Mouse (Mus musculus) hindbrain, postnatal 0 days (tissue): ENCODE results near the gene Bfsp2. TPM values are rescaled to one million over a fixed set of nuclear protein-coding genes. Genes with fewer than 3 reads are reported as not detected.

Experiments used
- ATAC-seq: fragments of 200-750 bp; cut with Nextera tagmentation; 2 replicates; pipeline ENCODE4 v1.8.0; 2017; ENCODE audit warnings: mild to moderate bottlenecking, moderate TSS enrichment, moderate library complexity
- DNase-seq: peaks from one replicate; pipeline ENCODE4 v3.0.0-alpha.2; 2015; ENCODE audit warnings: low spot score
- H3K27ac ChIP-seq: fragments of 300-500 bp; sonication (generic); 2 replicates; pipeline ENCODE4 v1.5.1; 2014; ENCODE audit warnings: mild to moderate bottlenecking
- H3K27me3 ChIP-seq: fragments of 300-500 bp; sonication (generic); 2 replicates; pipeline ENCODE4 v1.6.1; 2014; ENCODE audit warnings: low read length, mixed read lengths; ENCODE audit not compliant: insufficient read depth
- H3K36me3 ChIP-seq: fragments of 300-500 bp; sonication (generic); 2 replicates; pipeline ENCODE4 v1.6.1; 2014; ENCODE audit warnings: low read length, mixed read lengths; ENCODE audit not compliant: insufficient read depth
- H3K4me1 ChIP-seq: fragments of 300-500 bp; sonication (generic); 2 replicates; pipeline ENCODE4 v1.6.1; 2014; ENCODE audit warnings: antibody characterized with exemption, low read length, mixed read lengths; ENCODE audit not compliant: insufficient read depth
- H3K4me2 ChIP-seq: fragments of 300-500 bp; sonication (generic); 2 replicates; pipeline ENCODE4 v1.6.1; 2014; ENCODE audit warnings: low read depth, mild to moderate bottlenecking, low read length, moderate library complexity, mixed read lengths
- H3K4me3 ChIP-seq: fragments of 300-500 bp; sonication (generic); 2 replicates; pipeline ENCODE4 v1.5.1; 2014; ENCODE audit warnings: low read length
- H3K9ac ChIP-seq: fragments of 300-500 bp; sonication (generic); replicated peaks from 2 replicates; pipeline ENCODE4 v1.6.1; 2014; ENCODE audit warnings: mild to moderate bottlenecking, low read length, moderate library complexity, mixed read lengths
- H3K9me3 ChIP-seq: fragments of 300-500 bp; sonication (generic); 2 replicates; pipeline ENCODE4 v1.6.1; 2016; ENCODE audit warnings: low read length, mixed read lengths
- CTCF ChIP-seq: IDR thresholded peaks from 2 replicates; pipeline ENCODE4 v1.5.1; 2016; ENCODE audit warnings: antibody characterized with exemption, control low read depth, low read depth
- WGBS: fragments of 180-500 bp; shearing (Covaris S2); extraction: QIAGEN DNeasy Blood & Tissue Kit; methylation state at CpG from one replicate; pipeline ENCODE4 v1.1.7; 2014; 5-methylcytosine and 5-hydroxymethylcytosine counted together
- polyA plus RNA-seq: library from polyadenylated mRNA; unstranded; fragments of >200 nt; fragmentation: Nextera tagmentation; extraction: Ambion mirVana; gene quantifications from 2 replicates; pipeline ENCODE4 v1.2.1, GENCODE M21; 2015
- total RNA-seq: library from RNA; depleted of rRNA; stranded (reverse); fragments of >200 nt; gene quantifications from 2 replicates; pipeline ENCODE4 v1.2.3, GENCODE M21; 2014; rRNA removed

Bfsp2 gene
- total RNA-seq = 1.8 and 4.2 TPM in 2 replicates
- 7.7 and 8.7 TPM in 2 replicates for polyA plus RNA-seq

GRCm38 (mm10) chr9:103480044-103480576, at the start of gene Bfsp2:
Gene Bfsp2 (minus strand): TSS chr9:103480420.
- ATAC-seq (peak; percentile 77), DNase-seq (peak; percentile 55)
- Histone ChIP-seq H3K4me2 (no peak within 1 kb of the TSS), H3K4me1 (no peaks in the 10 kb centered on the region), H3K36me3 (no peaks in the 10 kb centered on the region), H3K27ac (no peak within 1 kb of the TSS), H3K27me3 (no peaks in the 10 kb centered on the region), H3K4me3 (no peak within 1 kb of the TSS), H3K9ac (no peak within 1 kb of the TSS), H3K9me3 (no peaks in the 10 kb centered on the region)
- TF ChIP-seq CTCF = no peak
- WGBS = 61% methylated on average over 9 of the region's 9 CpGs

GRCm38 (mm10) chr9:103525041-103525537, 44.9 kb upstream of the Bfsp2 start:
- ATAC-seq (peak; percentile 58), DNase-seq (peak; percentile 63)
- H3K4me2 ChIP-seq = no peak overlapping the region
- no peak overlapping the region for H3K9ac ChIP-seq
- H3K36me3 ChIP-seq = no peaks in the 10 kb centered on the region
- no peaks in the 10 kb centered on the region for H3K9me3 ChIP-seq
- no peaks in the 10 kb centered on the region for H3K27me3 ChIP-seq
- H3K4me1 ChIP-seq = peaks cover 11% of the 10 kb centered on the region
- WGBS = 18% methylated on average over 10 of the region's 10 CpGs
- H3K27ac ChIP-seq = no peak overlapping the region
- H3K4me3 ChIP-seq = no peak overlapping the region
- no peak for TF ChIP-seq CTCF

- no peak for TF ChIP-seq CTCF
- peaks cover 11% of the 10 kb centered on the region for H3K4me1 ChIP-seq
- no peaks in the 10 kb centered on the region for H3K36me3 ChIP-seq
- 0 out of 2 replicates have a peak overlapping the region, but pooled peaks have one; percentile 7 for H3K27ac ChIP-seq
- no peak overlapping the region for H3K9ac ChIP-seq
- no peak overlapping the region for H3K4me2 ChIP-seq
- ATAC-seq = peak; percentile 73; the same call in 1 of the 2 replicates
- no peaks in the 10 kb centered on the region for H3K9me3 ChIP-seq
- WGBS = 17% methylated on average over 5 of the region's 5 CpGs
- no peak overlapping the region for H3K4me3 ChIP-seq
- no peak for DNase-seq
- H3K27me3 ChIP-seq = no peaks in the 10 kb centered on the region
These were observed 44.4 kb upstream of the Bfsp2 start for GRCm38 (mm10) chr9:103524600-103524999.

GRCm38 (mm10) chr9:103523742-103524403, 43.7 kb upstream of the Bfsp2 start:
- peaks cover 11% of the 10 kb centered on the region for H3K4me1 ChIP-seq
- 29% methylated on average over 7 of the region's 7 CpGs for WGBS
- peak; percentile 40 for DNase-seq
- no peak for ATAC-seq
- 0 out of 2 replicates have a peak overlapping the region, but pooled peaks have one; percentile 7 for H3K27ac ChIP-seq
- no peak overlapping the region for H3K4me2 ChIP-seq
- H3K36me3 ChIP-seq = no peaks in the 10 kb centered on the region
- H3K4me3 ChIP-seq = no peak overlapping the region
- H3K27me3 ChIP-seq = no peaks in the 10 kb centered on the region
- H3K9ac ChIP-seq = no peak overlapping the region
- TF ChIP-seq CTCF = no peak
- H3K9me3 ChIP-seq = 0 out of 2 replicates have a peak, but pooled peaks cover 3% of the 10 kb centered on the region

GRCm38 (mm10) chr9:103523008-103523407, 42.8 kb upstream of the Bfsp2 start:
- Histone ChIP-seq H3K4me1 (peaks cover 11% of the 10 kb centered on the region), H3K27me3 (no peaks in the 10 kb centered on the region), H3K4me2 (no peak overlapping the region), H3K4me3 (no peak overlapping the region), H3K36me3 (no peaks in the 10 kb centered on the region), H3K27ac (no peak overlapping the region), H3K9me3 (0 out of 2 replicates have a peak, but pooled peaks cover 3% of the 10 kb centered on the region), H3K9ac (no peak overlapping the region)
- TF ChIP-seq CTCF = no peak
- no peak for DNase-seq
- ATAC-seq = 0 out of 2 replicates have a peak, but pooled peaks have one; percentile 12
- WGBS = 61% methylated on average over 6 of the region's 6 CpGs

- DNase-seq = no peak
- no peak overlapping the region for H3K4me3 ChIP-seq
- H3K27me3 ChIP-seq = no peaks in the 10 kb centered on the region
- no peak overlapping the region for H3K27ac ChIP-seq
- ATAC-seq = no peak
- no peak overlapping the region for H3K4me2 ChIP-seq
- WGBS = 17% methylated on average over 2 of the region's 2 CpGs
- no peaks in the 10 kb centered on the region for H3K9me3 ChIP-seq
- H3K36me3 ChIP-seq = no peaks in the 10 kb centered on the region
- TF ChIP-seq CTCF = no peak
- no peak overlapping the region for H3K9ac ChIP-seq
- H3K4me1 ChIP-seq = no peaks in the 10 kb centered on the region
These were observed 33.7 kb upstream of the Bfsp2 start for GRCm38 (mm10) chr9:103513884-103514283.
